8 mouse cellular contexts compared by ENCODE assay signal in genomic region chr5:65535457-65536067, GRCm38 (mm10). TPM values are rescaled to one million over a fixed set of nuclear protein-coding genes. Genes with fewer than 3 reads are reported as not detected.
DNase-seq lines count a peak whose midpoint lies in the region; ATAC-seq lines count a peak whose summit lies in the region.

No protein-coding gene starts in this region.

- ATAC-seq in common myeloid progenitor, adult 5-6 weeks (replicated peaks; ENCODE audit: low read depth, poor library complexity, severe bottlenecking) = peak; percentile 36

- DNase-seq in frontal cortex, postnatal 36 days (ENCODE audit: low spot score in 2 of 2) = peak; percentile 3 to 29
- no peak for DNase-seq in frontal cortex, postnatal 10 days (ENCODE audit: low spot score in 2 of 2)
- peak; percentile 5 for DNase-seq in right cerebral cortex, adult 18-20 months
- no peak for DNase-seq in right cerebral cortex, postnatal 4 days
- DNase-seq in layer of hippocampus, adult 9-11 months = peak; percentile 21
- DNase-seq in naive thymus-derived CD4-positive, alpha-beta T cell, adult 2 months (ENCODE audit: low read depth) = peak; percentile 82
- DNase-seq in urinary bladder, postnatal 36 days (ENCODE audit: low spot score in 2 of 2) = no peak

RNA-seq across cellular contexts. Expression of gene Smim14, which starts 1.4 kb away (rescaled TPM):
- 76.0 and 83.0 TPM in 2 replicates for total RNA-seq in common myeloid progenitor, adult 5-6 weeks (2017)

RNA-seq across cellular contexts. Expression of gene Ube2k, which starts 1.5 kb away (rescaled TPM):
- total RNA-seq in common myeloid progenitor, adult 5-6 weeks (2017) = 48.2 and 49.6 TPM in 2 replicates

RNA-seq across cellular contexts. Expression of gene Gm43552, which starts 42.9 kb away (rescaled TPM):
- not detected in 2 replicates for total RNA-seq in common myeloid progenitor, adult 5-6 weeks (2017)

Comparison
In these comparisons a context has a peak if more than half of its experiments do, and no peak if none do; other contexts are left out.
1. DNase-seq: peak in frontal cortex, postnatal 36 days (2 of 2), right cerebral cortex, adult 18-20 months (single experiment), layer of hippocampus, adult 9-11 months (single experiment) and naive thymus-derived CD4-positive, alpha-beta T cell, adult 2 months (single experiment); none in frontal cortex, postnatal 10 days (0 of 2), right cerebral cortex, postnatal 4 days (single experiment) and urinary bladder, postnatal 36 days (0 of 2).